Mouse (Mus musculus) midbrain, embryonic 10.5 days (tissue): Measurements from ENCODE around the gene Rbm18. TPM values are rescaled to one million over a fixed set of nuclear protein-coding genes. Genes with fewer than 3 reads are reported as not detected.
A peak's percentile ranks its signal among the peaks of the same experiment; 100 is the strongest.

ENCODE experiments used
- DNase-seq: peaks from one replicate; pipeline ENCODE4 v3.0.0-alpha.2; 2017; ENCODE audit warnings: low spot score
- H3K27ac ChIP-seq: fragments of 300-500 bp; sonication (generic); replicated peaks from 2 replicates; pipeline ENCODE4 v1.5.1; 2016; ENCODE audit warnings: mild to moderate bottlenecking
- H3K27me3 ChIP-seq: fragments of 300-500 bp; sonication (generic); 2 replicates; pipeline ENCODE4 v1.6.1; 2016; ENCODE audit warnings: low read depth, mild to moderate bottlenecking; ENCODE audit not compliant: poor library complexity, severe bottlenecking
- H3K36me3 ChIP-seq: fragments of 300-500 bp; sonication (generic); 2 replicates; pipeline ENCODE4 v1.6.1; 2016; ENCODE audit warnings: mild to moderate bottlenecking, moderate library complexity
- H3K4me1 ChIP-seq: fragments of 300-500 bp; sonication (generic); 2 replicates; pipeline ENCODE4 v1.6.1; 2016
- H3K4me3 ChIP-seq: fragments of 300-500 bp; sonication (generic); 2 replicates; pipeline ENCODE4 v1.5.1; 2016; ENCODE audit warnings: mild to moderate bottlenecking, moderate library complexity
- H3K9me3 ChIP-seq: fragments of 300-500 bp; sonication (generic); replicated peaks from 2 replicates; pipeline ENCODE4 v1.6.1; 2016; ENCODE audit warnings: mild to moderate bottlenecking
- WGBS: fragments of 180-500 bp; shearing (Covaris S2); methylation state at CpG from one replicate; pipeline ENCODE4 v1.1.7; 2016; 5-methylcytosine and 5-hydroxymethylcytosine counted together
- polyA plus RNA-seq: library from polyadenylated mRNA; unstranded; fragments of >200 nt; fragmentation: Nextera tagmentation; extraction: Ambion mirVana; gene quantifications from 2 replicates; pipeline ENCODE4 v1.2.1, GENCODE M21; 2016

Rbm18 gene
- polyA plus RNA-seq, 1 experiment from 2014 or later = 80.8 TPM

- no peak for DNase-seq
- Histone ChIP-seq H3K4me3 (no peak overlapping the region), H3K27me3 (no peaks in the 10 kb centered on the region), H3K27ac (no peak overlapping the region), H3K4me1 (no peaks in the 10 kb centered on the region), H3K36me3 (peaks cover 32% of the 10 kb centered on the region), H3K9me3 (no peaks in the 10 kb centered on the region)
- WGBS = 87% methylated on average over 7 of the region's 7 CpGs
These were observed 12.3 kb upstream of the Rbm18 start for GRCm38 (mm10) chr2:36148876-36149365.

DNA sequence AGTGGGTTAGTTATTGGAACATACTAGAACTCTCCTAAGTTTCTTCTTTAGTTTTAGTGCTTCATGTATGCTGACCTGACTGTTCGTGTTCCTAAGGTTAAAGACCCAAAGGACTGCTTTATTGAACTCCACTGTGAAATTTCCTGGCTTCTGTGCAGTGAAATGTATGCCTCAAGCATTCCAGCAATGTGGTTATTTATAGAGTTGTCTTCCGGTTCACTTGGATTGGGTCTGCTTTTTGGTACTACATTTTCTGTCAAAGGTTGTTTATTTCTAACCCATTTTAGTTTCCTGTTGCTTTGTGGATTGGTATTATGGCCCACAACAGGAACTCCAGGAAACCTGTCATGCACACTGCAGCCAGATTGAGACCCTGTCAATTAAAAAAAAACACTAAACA is 2.5 kb upstream of the Rbm18 start:
- WGBS = 80% methylated on average over 2 of the region's 2 CpGs
- no peaks in the 10 kb centered on the region for H3K9me3 ChIP-seq
- no peak overlapping the region for H3K27ac ChIP-seq
- DNase-seq = no peak
- H3K4me3 ChIP-seq = no peak overlapping the region
- peaks cover 18% of the 10 kb centered on the region for H3K4me1 ChIP-seq
- no peaks in the 10 kb centered on the region for H3K27me3 ChIP-seq
- H3K36me3 ChIP-seq = peaks cover 28% of the 10 kb centered on the region

DNA sequence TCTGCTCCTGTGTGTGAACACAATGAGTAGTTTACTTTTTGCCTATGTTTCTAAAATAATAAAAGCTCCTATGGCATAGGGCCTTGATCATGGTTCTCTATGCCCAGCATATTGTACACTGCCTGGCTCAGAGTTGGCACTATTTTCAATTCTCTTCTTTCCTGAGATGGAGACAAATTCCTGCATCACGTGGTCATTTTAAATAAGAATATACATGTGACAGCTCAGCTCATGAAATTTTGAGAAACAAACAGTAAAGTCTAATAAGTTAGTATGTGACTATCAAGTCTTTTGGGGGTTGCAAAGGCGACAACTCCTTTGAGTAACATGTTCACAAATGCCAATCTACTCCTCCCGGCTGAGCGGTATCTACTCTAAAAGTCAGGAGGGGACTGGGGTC is 686 bp downstream of the Rbm18 start:
- Histone ChIP-seq H3K27me3 (no peaks in the 10 kb centered on the region), H3K4me1 (peaks cover 18% of the 10 kb centered on the region), H3K9me3 (no peaks in the 10 kb centered on the region), H3K36me3 (peaks cover 36% of the 10 kb centered on the region), H3K27ac (peak overlapping the region; percentile 95), H3K4me3 (peak overlapping the region; percentile 83)
- no peak for DNase-seq
- under 1% methylated on average over 4 of the region's 4 CpGs for WGBS

- 91% methylated on average over 3 of the region's 3 CpGs for WGBS
- H3K36me3 ChIP-seq = peaks cover 88% of the 10 kb centered on the region
- H3K9me3 ChIP-seq = no peaks in the 10 kb centered on the region
These were observed 7.5 kb downstream of the Rbm18 start for GRCm38 (mm10) chr2:36129051-36129450.

DNA sequence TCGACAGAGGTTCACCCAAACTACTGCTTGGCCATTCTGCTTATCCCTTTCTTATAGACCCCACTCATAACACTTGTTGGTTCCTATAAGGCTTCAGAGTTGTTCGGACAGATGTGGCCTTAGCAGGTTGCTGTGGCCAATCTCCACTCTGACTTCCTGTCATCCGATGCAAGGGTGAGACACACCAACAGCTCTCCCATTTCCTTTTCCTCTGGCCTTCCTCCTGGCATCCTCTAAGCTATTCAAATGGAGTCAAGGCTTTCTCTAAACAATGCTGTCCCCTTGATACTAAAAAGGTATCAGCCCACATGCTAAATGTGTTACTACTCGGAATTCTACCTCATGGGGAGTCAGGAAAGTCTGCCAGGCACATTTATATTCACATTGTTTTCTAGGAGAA is 8.6 kb downstream of the Rbm18 start:
- no peak overlapping the region for H3K27ac ChIP-seq
- no peaks in the 10 kb centered on the region for H3K27me3 ChIP-seq
- H3K4me1 ChIP-seq = no peaks in the 10 kb centered on the region
- no peaks in the 10 kb centered on the region for H3K9me3 ChIP-seq
- WGBS = 83% methylated on average over 4 of the region's 4 CpGs
- H3K4me3 ChIP-seq = no peak overlapping the region
- peaks cover 88% of the 10 kb centered on the region for H3K36me3 ChIP-seq
- no peak for DNase-seq

More at GRCm38 (mm10) chr2:36129051-36129450, 7.5 kb downstream of the Rbm18 start:
- no peaks in the 10 kb centered on the region for H3K27me3 ChIP-seq
- no peak for DNase-seq
- H3K4me3 ChIP-seq = no peak overlapping the region
- no peak overlapping the region for H3K27ac ChIP-seq
- no peaks in the 10 kb centered on the region for H3K4me1 ChIP-seq

DNA sequence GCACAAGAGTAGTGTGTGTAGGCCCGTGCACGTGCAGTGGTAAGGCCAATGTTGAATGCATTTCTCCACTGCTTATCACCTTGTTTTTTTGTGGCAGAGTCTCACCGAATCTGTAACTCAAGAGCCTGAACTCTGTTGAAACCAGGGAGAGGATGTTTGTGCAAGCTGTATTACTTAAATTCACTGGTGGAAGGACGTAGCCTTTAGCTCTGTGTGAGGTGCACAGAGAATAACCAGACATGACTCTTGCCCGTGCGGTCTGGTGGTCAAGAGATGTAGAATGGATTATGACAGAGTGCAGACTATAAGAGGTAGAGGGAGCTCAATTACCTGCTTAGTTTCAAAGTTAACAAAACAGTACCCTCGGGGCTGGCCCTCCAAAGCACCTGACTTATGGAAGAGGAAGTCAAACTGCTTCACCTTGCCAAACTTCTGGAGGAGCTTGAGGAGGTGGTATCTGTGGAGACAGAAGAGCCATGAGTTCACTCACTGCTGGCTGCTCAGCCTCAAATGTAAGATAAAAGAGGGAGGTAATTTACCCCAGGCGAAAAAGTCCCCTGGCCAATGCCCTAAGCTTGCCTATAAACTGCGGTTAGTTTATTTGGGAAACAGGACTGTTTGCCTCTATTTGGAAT is 9.7 kb downstream of the Rbm18 start:
- H3K27ac ChIP-seq = no peak overlapping the region
- H3K27me3 ChIP-seq = no peaks in the 10 kb centered on the region
- WGBS = 91% methylated on average over 9 of the region's 9 CpGs
- no peak for DNase-seq
- H3K9me3 ChIP-seq = no peaks in the 10 kb centered on the region
- H3K4me1 ChIP-seq = no peaks in the 10 kb centered on the region
- H3K36me3 ChIP-seq = peaks cover 88% of the 10 kb centered on the region
- H3K4me3 ChIP-seq = no peak overlapping the region

- no peaks in the 10 kb centered on the region for H3K4me1 ChIP-seq
- 78% methylated on average over 3 of the region's 3 CpGs for WGBS
These were observed 23.9 kb downstream of the Rbm18 start for GRCm38 (mm10) chr2:36112632-36113031.

DNA sequence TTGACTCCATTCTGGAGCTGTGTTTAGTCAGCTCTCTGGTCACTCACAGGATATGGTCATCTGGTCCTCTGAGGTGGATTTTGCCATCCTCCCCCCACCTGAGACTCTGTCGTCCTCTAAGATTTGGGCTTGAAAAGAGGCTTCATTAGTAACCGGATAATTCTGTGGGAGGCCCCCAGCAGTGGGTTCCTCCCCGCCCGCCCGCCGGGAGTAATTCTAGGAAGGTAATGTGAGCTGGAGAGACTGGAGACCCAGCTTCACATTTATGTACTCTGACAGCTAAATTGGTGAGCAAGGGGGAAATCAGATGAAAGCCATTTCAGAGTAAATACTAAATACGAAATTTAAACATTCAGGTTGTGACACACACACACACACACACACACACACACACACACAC is 28.0 kb downstream of the Rbm18 start:
- no peak for DNase-seq
- Histone ChIP-seq H3K9me3 (no peaks in the 10 kb centered on the region), H3K4me3 (no peak overlapping the region), H3K27ac (no peak overlapping the region), H3K27me3 (peaks cover 72% of the 10 kb centered on the region), H3K36me3 (no peaks in the 10 kb centered on the region), H3K4me1 (peaks cover 22% of the 10 kb centered on the region)
- WGBS = 8% methylated on average over 7 of the region's 7 CpGs

More at GRCm38 (mm10) chr2:36112632-36113031, 23.9 kb downstream of the Rbm18 start:
- Histone ChIP-seq H3K27ac (no peak overlapping the region), H3K4me3 (no peak overlapping the region), H3K36me3 (peaks cover 21% of the 10 kb centered on the region), H3K9me3 (no peaks in the 10 kb centered on the region), H3K27me3 (peaks cover 32% of the 10 kb centered on the region)
- no peak for DNase-seq

DNA sequence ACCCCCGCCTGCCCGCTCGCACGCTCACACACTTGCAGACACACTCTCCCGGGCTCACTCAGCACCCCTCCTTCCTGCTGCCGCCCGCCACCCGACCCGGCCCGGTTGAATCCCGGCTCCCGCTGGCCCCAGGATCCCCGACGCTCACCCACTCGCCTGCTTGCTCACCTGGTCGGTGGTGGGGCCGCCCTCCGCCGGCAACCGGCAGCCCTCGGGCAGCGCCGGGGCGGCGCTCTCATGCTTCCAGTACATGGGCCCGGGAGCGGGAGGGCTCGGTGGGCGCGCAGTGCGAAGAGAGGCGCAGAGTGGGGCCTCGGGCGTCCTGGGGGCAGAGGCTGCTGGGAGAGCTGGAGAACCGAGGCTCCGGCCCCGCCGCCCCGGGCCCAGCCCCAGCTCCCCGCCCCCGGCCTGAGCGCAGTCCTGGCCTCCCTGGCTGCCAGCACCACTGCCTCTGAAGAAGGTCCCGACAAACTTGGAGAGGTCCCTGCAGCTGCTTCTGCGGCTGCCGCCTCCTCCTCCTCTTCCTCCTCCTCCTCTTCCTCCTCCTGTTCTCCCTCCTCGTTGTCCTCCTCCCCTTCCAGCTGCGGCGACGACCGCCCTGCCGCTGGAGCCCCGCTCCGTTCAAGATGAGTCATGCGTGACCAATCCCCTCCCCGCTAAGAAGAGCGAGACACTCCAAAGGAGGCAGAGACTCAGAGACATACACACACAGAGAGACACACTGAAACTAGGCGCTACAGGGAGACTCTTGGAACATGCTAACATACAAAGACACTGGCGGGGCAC is 31.4 kb downstream of the Rbm18 start, which contains the start of gene Lhx6:
Gene Lhx6 (minus strand): TSS at position 453 of the 786 bp plus-strand sequence.
- Histone ChIP-seq H3K9me3 (no peaks in the 10 kb centered on the region), H3K27ac (peak within 1 kb of the TSS; percentile 10), H3K27me3 (peaks cover 100% of the 10 kb centered on the region), H3K4me1 (peaks cover 42% of the 10 kb centered on the region), H3K36me3 (no peaks in the 10 kb centered on the region), H3K4me3 (peak within 1 kb of the TSS; percentile 61)
- peak; percentile 64 for DNase-seq
- under 1% methylated on average over 52 of the region's 58 CpGs for WGBS

- WGBS = under 1% methylated on average over 32 of the region's 32 CpGs
These were observed 32.1 kb downstream of the Rbm18 start for GRCm38 (mm10) chr2:36104436-36104955.

DNA sequence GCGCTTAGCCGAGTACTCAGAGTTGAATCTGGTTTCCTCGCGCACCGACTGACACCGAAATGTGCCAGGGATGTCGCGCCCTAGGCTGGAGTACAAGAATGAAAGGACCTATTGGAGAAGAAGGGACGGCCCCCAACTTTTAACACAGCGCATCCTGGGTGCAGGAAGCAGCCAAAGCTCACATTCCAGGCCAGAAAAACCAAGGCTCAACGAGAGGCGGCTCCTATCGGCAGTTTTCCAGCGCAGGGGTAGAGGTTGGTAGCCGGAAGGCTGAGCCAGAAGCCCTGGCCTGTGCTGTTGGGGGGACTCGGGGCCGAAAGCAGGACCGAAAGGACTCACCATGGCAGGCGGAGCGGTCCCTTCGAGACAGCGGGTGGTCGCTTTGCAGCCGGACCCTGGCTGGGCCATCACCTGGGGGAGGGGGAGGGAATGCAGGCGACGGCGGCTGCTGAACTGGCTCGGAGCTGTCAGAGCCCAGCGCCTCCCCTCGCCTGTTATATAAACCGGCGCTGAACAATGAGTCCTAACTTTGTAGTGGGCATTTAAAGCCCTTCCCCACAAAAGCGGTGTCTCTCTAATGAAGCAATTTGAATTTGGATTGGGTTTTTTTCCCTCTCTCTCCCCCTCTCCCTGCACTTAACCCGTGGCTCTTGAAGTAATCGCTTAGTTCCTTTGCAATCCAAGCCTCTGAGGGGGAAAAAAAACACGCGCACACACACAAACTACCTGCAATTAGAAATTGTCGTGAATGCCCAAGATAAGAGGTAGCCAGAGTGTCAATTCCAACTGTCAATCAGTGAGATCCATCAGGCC is 32.8 kb downstream of the Rbm18 start:
- no peak overlapping the region for H3K27ac ChIP-seq
- peaks cover 46% of the 10 kb centered on the region for H3K4me1 ChIP-seq
- DNase-seq = peak; percentile 67
- WGBS = under 1% methylated on average over 37 of the region's 38 CpGs
- H3K4me3 ChIP-seq = peak overlapping the region; percentile 61
- no peaks in the 10 kb centered on the region for H3K36me3 ChIP-seq
- H3K9me3 ChIP-seq = no peaks in the 10 kb centered on the region
- H3K27me3 ChIP-seq = peaks cover 100% of the 10 kb centered on the region

More at GRCm38 (mm10) chr2:36104436-36104955, 32.1 kb downstream of the Rbm18 start:
- Histone ChIP-seq H3K9me3 (no peaks in the 10 kb centered on the region), H3K4me3 (peak overlapping the region; percentile 61), H3K36me3 (no peaks in the 10 kb centered on the region), H3K27me3 (peaks cover 100% of the 10 kb centered on the region), H3K27ac (no peak overlapping the region; the same call in 1 of the 2 replicates), H3K4me1 (peaks cover 46% of the 10 kb centered on the region)
- DNase-seq = peak; percentile 68

DNA sequence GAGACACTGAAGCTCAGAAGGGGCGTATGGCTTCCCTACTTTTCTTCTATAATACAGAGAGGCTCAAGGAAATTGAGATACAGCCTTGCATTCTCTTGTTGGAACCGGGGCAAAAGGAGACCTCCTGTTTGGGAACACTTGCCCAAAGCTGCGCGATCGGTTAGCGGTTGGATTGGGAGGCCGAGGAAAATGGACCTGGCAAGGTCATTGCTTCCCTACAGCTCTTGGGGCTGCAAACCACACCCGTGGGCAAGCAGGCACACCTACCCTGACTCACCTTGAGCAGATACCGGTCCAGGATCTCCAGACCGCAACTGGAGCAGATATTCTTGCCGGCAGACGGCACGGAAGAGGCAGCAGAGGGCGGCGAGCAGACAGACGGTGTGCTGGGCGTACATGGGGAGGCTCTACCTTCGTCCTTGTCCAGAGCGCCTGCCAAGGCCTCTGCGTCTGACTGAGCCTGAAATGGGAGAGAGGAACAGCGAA is 33.5 kb downstream of the Rbm18 start:
- Histone ChIP-seq H3K36me3 (no peaks in the 10 kb centered on the region), H3K27me3 (peaks cover 100% of the 10 kb centered on the region), H3K27ac (no peak overlapping the region), H3K4me3 (peak overlapping the region; percentile 61), H3K4me1 (peaks cover 46% of the 10 kb centered on the region), H3K9me3 (no peaks in the 10 kb centered on the region)
- WGBS = under 1% methylated on average over 21 of the region's 21 CpGs
- peak; percentile 58 for DNase-seq
